Mouse (Mus musculus) kidney, adult 2 months (tissue): ENCODE results near the gene Fignl2. TPM values are rescaled to one million over a fixed set of nuclear protein-coding genes. Genes with fewer than 3 reads are reported as not detected.
A peak's percentile ranks its signal among the peaks of the same experiment; 100 is the strongest.

ENCODE experiments used
- DNase-seq: peaks from one replicate; pipeline ENCODE4 v3.0.0; 2021
- H3K27ac ChIP-seq: fragments of 200-500 bp; 2 replicates; pipeline ENCODE4 v1.5.1; 2012; ENCODE audit warnings: low read depth, low read length, control low read depth, inconsistent platforms; ENCODE audit not compliant: insufficient read depth
- H3K27me3 ChIP-seq: fragments of 200-500 bp; replicated peaks from 2 replicates; pipeline ENCODE4 v1.6.1; 2012; ENCODE audit warnings: mild to moderate bottlenecking, moderate library complexity, low read length, inconsistent platforms; ENCODE audit not compliant: control insufficient read depth, insufficient read depth
- H3K36me3 ChIP-seq: fragments of 200-500 bp; 2 replicates; pipeline ENCODE4 v1.6.1; 2012; ENCODE audit warnings: mild to moderate bottlenecking, moderate library complexity, low read length, inconsistent platforms; ENCODE audit not compliant: control insufficient read depth, insufficient read depth
- H3K4me1 ChIP-seq: fragments of 200-500 bp; 2 replicates; pipeline ENCODE4 v1.6.1; 2011; ENCODE audit warnings: low read length; ENCODE audit not compliant: control insufficient read depth, insufficient read depth
- H3K4me3 ChIP-seq: fragments of 200-500 bp; 2 replicates; pipeline ENCODE4 v1.5.1; 2011; ENCODE audit warnings: mild to moderate bottlenecking, low read depth, low read length, control low read depth; ENCODE audit not compliant: insufficient read depth
- CTCF ChIP-seq: fragments of 200-500 bp; conservative IDR thresholded peaks from 2 replicates; pipeline ENCODE4 v1.5.1; 2011; ENCODE audit warnings: low read depth, mild to moderate bottlenecking, control low read depth, low read length, moderate library complexity, mixed read lengths; ENCODE audit not compliant: insufficient read depth, insufficient read length
- POLR2A ChIP-seq: fragments of 200-500 bp; IDR thresholded peaks from one replicate; pipeline ENCODE4 v1.6.1; 2011; ENCODE audit warnings: low read depth, low read length, control low read depth
- WGBS: fragments of 180-500 bp; shearing (Covaris S2); methylation state at CpG from one replicate; pipeline ENCODE4 v1.1.7; 2018; 5-methylcytosine and 5-hydroxymethylcytosine counted together
- polyA plus RNA-seq: library from polyadenylated mRNA; depleted of rRNA; stranded (reverse); fragments of >200 nt; gene quantifications from 2 replicates; pipeline ENCODE4 v1.2.3, GENCODE M21; 2012

Gene Fignl2
- polyA plus RNA-seq, 1 experiment: 8.6 TPM

- TF ChIP-seq POLR2A (no peak), CTCF (no peak)
- peak overlapping the region; percentile 0 for H3K27ac ChIP-seq
- peak; percentile 83 for DNase-seq
- no peak overlapping the region for H3K4me3 ChIP-seq
- H3K36me3 ChIP-seq: no peaks in the 10 kb centered on the region
- peaks cover 51% of the 10 kb centered on the region for H3K4me1 ChIP-seq
- 47% methylated on average over 7 of the region's 9 CpGs for WGBS
- no peaks in the 10 kb centered on the region for H3K27me3 ChIP-seq
These were observed 11.3 kb downstream of the Fignl2 start for GRCm38 (mm10) chr15:101066920-101067696.

GRCm38 (mm10) chr15:101066364-101066847 lies 12.0 kb downstream of the Fignl2 start:
- Histone ChIP-seq H3K36me3 (no peaks in the 10 kb centered on the region), H3K27ac (no peak overlapping the region), H3K27me3 (no peaks in the 10 kb centered on the region), H3K4me1 (peaks cover 47% of the 10 kb centered on the region), H3K4me3 (no peak overlapping the region)
- WGBS: 41% methylated on average over 6 of the region's 6 CpGs
- TF ChIP-seq CTCF (no peak), POLR2A (no peak)
- no peak for DNase-seq

GRCm38 (mm10) chr15:101065069-101065468 lies 13.3 kb downstream of the Fignl2 start:
- 38% methylated on average over 6 of the region's 6 CpGs for WGBS
- Histone ChIP-seq H3K4me1 (peaks cover 33% of the 10 kb centered on the region), H3K4me3 (no peak overlapping the region), H3K27ac (no peak overlapping the region), H3K27me3 (no peaks in the 10 kb centered on the region), H3K36me3 (no peaks in the 10 kb centered on the region)
- no peak for TF ChIP-seq POLR2A
- TF ChIP-seq CTCF: no peak
- DNase-seq: peak; percentile 40

GRCm38 (mm10) chr15:101060280-101060852 lies 18.0 kb downstream of the Fignl2 start:
- TF ChIP-seq POLR2A (no peak), CTCF (no peak)
- H3K27me3 ChIP-seq: no peaks in the 10 kb centered on the region
- no peaks in the 10 kb centered on the region for H3K4me1 ChIP-seq
- 65% methylated on average over 11 of the region's 11 CpGs for WGBS
- no peak overlapping the region for H3K27ac ChIP-seq
- no peaks in the 10 kb centered on the region for H3K36me3 ChIP-seq
- no peak overlapping the region for H3K4me3 ChIP-seq
- no peak for DNase-seq

- H3K4me1 ChIP-seq: no peaks in the 10 kb centered on the region
- no peak overlapping the region for H3K4me3 ChIP-seq
- TF ChIP-seq POLR2A: no peak
- no peak for TF ChIP-seq CTCF
- H3K36me3 ChIP-seq: no peaks in the 10 kb centered on the region
- no peaks in the 10 kb centered on the region for H3K27me3 ChIP-seq
- DNase-seq: no peak
- WGBS: 65% methylated on average over 9 of the region's 9 CpGs
- H3K27ac ChIP-seq: no peak overlapping the region
These were observed 18.6 kb downstream of the Fignl2 start for GRCm38 (mm10) chr15:101059570-101060279.

GRCm38 (mm10) chr15:101056225-101056624 lies 22.1 kb downstream of the Fignl2 start:
- TF ChIP-seq POLR2A (no peak), CTCF (peak; percentile 60)
- 40% methylated on average over 10 of the region's 10 CpGs for WGBS

GRCm38 (mm10) chr15:101054541-101054940 lies 23.8 kb downstream of the Fignl2 start:
- WGBS: 94% methylated on average over 10 of the region's 10 CpGs
- H3K36me3 ChIP-seq: peaks cover 7% of the 10 kb centered on the region
- no peaks in the 10 kb centered on the region for H3K4me1 ChIP-seq
- no peak for DNase-seq
- no peak overlapping the region for H3K4me3 ChIP-seq
- no peaks in the 10 kb centered on the region for H3K27me3 ChIP-seq
- H3K27ac ChIP-seq: no peak overlapping the region
- TF ChIP-seq CTCF (no peak), POLR2A (no peak)

More at GRCm38 (mm10) chr15:101056225-101056624, 22.1 kb downstream of the Fignl2 start:
- Histone ChIP-seq H3K27me3 (no peaks in the 10 kb centered on the region), H3K4me1 (no peaks in the 10 kb centered on the region), H3K4me3 (no peak overlapping the region), H3K27ac (no peak overlapping the region), H3K36me3 (peaks cover 7% of the 10 kb centered on the region)
- peak; percentile 68 for DNase-seq
